Mouse (Mus musculus) midbrain, embryonic 11.5 days (tissue): ENCODE data around the gene Pcgf5. TPM values are rescaled to one million over a fixed set of nuclear protein-coding genes. Genes with fewer than 3 reads are reported as not detected.
"Not testable (repeated sequence)": the region's sequence is repeated elsewhere in the genome, so short reads cannot be mapped to it uniquely, and the experiment has no call there.

Experiments used
- ATAC-seq: fragments of 200-750 bp; cut with Nextera tagmentation; 2 replicates; pipeline ENCODE4 v1.8.0; 2017; ENCODE audit warnings: moderate TSS enrichment, moderate library complexity; ENCODE audit not compliant: low FRiP score
- DNase-seq: peaks from one replicate; pipeline ENCODE4 v3.0.0; 2015; ENCODE audit warnings: low spot score; ENCODE audit errors: missing footprints
- H3K27ac ChIP-seq: fragments of 300-500 bp; sonication (generic); 2 replicates; pipeline ENCODE4 v1.5.1; 2014; ENCODE audit warnings: low read depth, low read length
- H3K27me3 ChIP-seq: fragments of 300-500 bp; sonication (generic); 2 replicates; pipeline ENCODE4 v1.6.1; 2014; ENCODE audit warnings: mild to moderate bottlenecking, low read length, moderate library complexity, mixed read lengths; ENCODE audit not compliant: control insufficient read depth, insufficient read depth
- H3K36me3 ChIP-seq: fragments of 300-500 bp; sonication (generic); 2 replicates; pipeline ENCODE4 v1.6.1; 2014; ENCODE audit warnings: mild to moderate bottlenecking, low read length, moderate library complexity, mixed read lengths; ENCODE audit not compliant: control insufficient read depth, insufficient read depth
- H3K4me1 ChIP-seq: fragments of 300-500 bp; sonication (generic); 2 replicates; pipeline ENCODE4 v1.6.1; 2014; ENCODE audit warnings: low read length; ENCODE audit not compliant: control insufficient read depth, insufficient read depth
- H3K4me2 ChIP-seq: fragments of 300-500 bp; sonication (generic); 2 replicates; pipeline ENCODE4 v1.6.1; 2014; ENCODE audit warnings: mild to moderate bottlenecking, moderate library complexity
- H3K4me3 ChIP-seq: fragments of 300-500 bp; sonication (generic); 2 replicates; pipeline ENCODE4 v1.5.1; 2014; ENCODE audit warnings: low read depth, low read length
- H3K9ac ChIP-seq: fragments of 300-500 bp; sonication (generic); 2 replicates; pipeline ENCODE4 v1.6.1; 2014; ENCODE audit warnings: low read length
- H3K9me3 ChIP-seq: fragments of 300-500 bp; sonication (generic); 2 replicates; pipeline ENCODE4 v1.6.1; 2016; ENCODE audit warnings: low read length; ENCODE audit not compliant: control insufficient read depth
- WGBS: fragments of 180-500 bp; shearing (Covaris S2); extraction: QIAGEN DNeasy Blood & Tissue Kit; methylation state at CpG from one replicate; pipeline ENCODE4 v1.1.7; 2014; 5-methylcytosine and 5-hydroxymethylcytosine counted together
- polyA plus RNA-seq: library from polyadenylated mRNA; unstranded; fragments of >200 nt; fragmentation: Nextera tagmentation; extraction: Ambion mirVana; gene quantifications from 2 replicates; pipeline ENCODE4 v1.2.1, GENCODE M21; 2014

The Pcgf5 gene
- polyA plus RNA-seq, 1 experiment from 2014 or later = 10.9 TPM

GRCm38 (mm10) chr19:36450997-36451608 is 103.0 kb downstream of the Pcgf5 start:
- no peak overlapping the region for H3K27ac ChIP-seq
- no peak for ATAC-seq
- no peak overlapping the region for H3K9ac ChIP-seq
- no peaks in the 10 kb centered on the region for H3K27me3 ChIP-seq
- DNase-seq = no peak
- H3K4me3 ChIP-seq = no peak overlapping the region
- H3K4me1 ChIP-seq = no peaks in the 10 kb centered on the region
- H3K36me3 ChIP-seq = no peaks in the 10 kb centered on the region
- H3K4me2 ChIP-seq = no peak overlapping the region
- no peaks in the 10 kb centered on the region for H3K9me3 ChIP-seq
- 88% methylated on average over 3 of the region's 3 CpGs for WGBS

DNA sequence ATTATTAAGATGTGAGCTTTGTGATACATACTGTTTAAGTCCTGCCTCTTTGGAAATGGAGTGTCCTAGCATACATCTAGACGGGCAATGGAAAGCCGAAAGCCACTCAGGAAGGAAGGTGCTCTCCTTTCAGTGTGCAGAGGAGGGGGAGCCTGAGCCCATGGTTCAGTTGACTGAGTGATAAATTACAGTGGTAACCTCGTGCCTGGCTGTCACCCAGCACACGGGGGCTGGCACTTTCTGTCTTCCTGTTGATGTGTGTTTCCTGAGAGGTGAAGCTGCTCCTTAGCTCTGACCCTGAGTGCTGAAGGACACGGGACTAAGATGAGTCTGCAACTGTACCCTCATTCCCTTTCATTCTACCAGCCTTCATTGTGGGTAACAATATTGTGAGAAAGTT is 103.6 kb downstream of the Pcgf5 start:
- 70% methylated on average over 5 of the region's 5 CpGs for WGBS
- Histone ChIP-seq H3K36me3 (no peaks in the 10 kb centered on the region), H3K4me3 (no peak overlapping the region), H3K4me1 (no peaks in the 10 kb centered on the region), H3K27me3 (no peaks in the 10 kb centered on the region), H3K9ac (no peak overlapping the region), H3K4me2 (no peak overlapping the region), H3K27ac (no peak overlapping the region), H3K9me3 (no peaks in the 10 kb centered on the region)
- DNase-seq = no peak
- ATAC-seq = no peak

DNA sequence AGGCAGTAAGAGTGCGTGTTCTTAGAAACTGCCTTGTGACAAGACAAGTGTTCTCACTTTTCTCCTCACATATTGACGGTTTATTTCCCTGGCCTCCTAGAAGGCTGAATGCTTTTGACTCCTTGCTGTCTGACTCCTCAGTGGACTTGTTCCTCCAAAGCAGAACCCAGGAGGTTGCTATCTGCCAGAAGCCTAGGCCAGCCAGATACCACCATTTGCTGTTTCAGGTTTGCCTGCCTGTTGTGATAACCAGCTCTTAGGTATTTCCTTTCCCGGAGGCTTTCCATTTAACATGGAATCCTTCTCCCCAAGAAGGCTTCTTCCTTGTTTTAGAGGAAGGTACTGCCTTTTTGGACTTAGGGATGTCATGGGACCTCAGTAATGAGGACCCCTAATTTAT is 104.1 kb downstream of the Pcgf5 start:
- DNase-seq, H3K27me3 ChIP-seq, H3K4me1 ChIP-seq, H3K4me3 ChIP-seq, H3K4me2 ChIP-seq, ATAC-seq, H3K9me3 ChIP-seq, H3K9ac ChIP-seq, H3K36me3 ChIP-seq, H3K27ac ChIP-seq: not testable (repeated sequence)
- WGBS = 82% methylated on average over 3 of the region's 3 CpGs

GRCm38 (mm10) chr19:36453451-36453850 is 105.3 kb downstream of the Pcgf5 start:
- Histone ChIP-seq H3K4me1 (no peaks in the 10 kb centered on the region), H3K27ac (no peak overlapping the region), H3K9ac (no peak overlapping the region), H3K27me3 (no peaks in the 10 kb centered on the region), H3K4me3 (no peak overlapping the region), H3K36me3 (no peaks in the 10 kb centered on the region), H3K9me3 (no peaks in the 10 kb centered on the region), H3K4me2 (no peak overlapping the region)
- 90% methylated on average over 4 of the region's 4 CpGs for WGBS
- DNase-seq (no peak), ATAC-seq (no peak)

DNA sequence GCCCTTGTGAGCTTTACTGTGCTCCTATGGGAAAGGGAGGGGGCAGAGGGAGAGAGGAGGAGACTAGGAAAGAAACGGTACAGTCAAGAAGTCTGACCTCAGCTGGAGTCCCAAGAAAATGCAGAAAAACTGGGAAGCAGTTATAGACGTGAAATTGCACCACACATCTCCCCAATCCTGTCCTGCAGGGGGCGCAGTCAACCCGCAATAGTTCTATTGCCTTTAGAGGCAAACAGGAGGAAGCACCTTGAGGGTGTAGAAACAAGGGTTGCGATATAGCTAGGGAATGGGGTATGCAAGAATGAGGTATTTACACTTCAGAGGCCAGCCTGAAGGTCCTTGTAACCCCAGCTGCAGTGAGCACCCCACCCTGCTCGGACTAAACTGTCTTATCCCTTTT is 122.0 kb downstream of the Pcgf5 start:
- Histone ChIP-seq H3K9ac (no peak overlapping the region), H3K4me1 (no peaks in the 10 kb centered on the region), H3K36me3 (no peaks in the 10 kb centered on the region), H3K27me3 (no peaks in the 10 kb centered on the region), H3K27ac (no peak overlapping the region), H3K9me3 (no peaks in the 10 kb centered on the region), H3K4me2 (no peak overlapping the region), H3K4me3 (no peak overlapping the region)
- ATAC-seq (no peak), DNase-seq (no peak)
- 17% methylated on average over 6 of the region's 6 CpGs for WGBS

DNA sequence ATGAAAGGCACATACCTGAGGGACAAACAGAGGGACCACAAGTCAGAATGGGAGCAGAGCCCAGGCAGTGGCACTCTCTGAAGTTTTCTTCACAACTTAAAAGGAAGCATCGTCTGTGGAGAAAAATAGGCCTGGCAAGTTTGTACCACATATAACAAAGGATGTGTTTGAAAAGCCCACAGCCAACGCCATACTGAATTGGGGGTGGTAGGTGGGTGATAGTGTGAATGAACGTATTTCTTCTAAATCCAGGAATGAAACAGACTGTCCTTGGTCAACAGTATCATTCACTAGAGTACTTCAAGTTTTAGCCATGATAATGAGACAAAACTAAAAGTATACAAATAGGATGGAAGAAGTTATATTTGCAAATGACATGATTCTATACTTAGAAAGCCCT is 123.2 kb downstream of the Pcgf5 start:
- ATAC-seq = no peak
- Histone ChIP-seq H3K36me3 (no peaks in the 10 kb centered on the region), H3K4me3 (no peak overlapping the region), H3K9me3 (no peaks in the 10 kb centered on the region), H3K4me1 (no peaks in the 10 kb centered on the region), H3K27ac (no peak overlapping the region), H3K27me3 (no peaks in the 10 kb centered on the region), H3K4me2 (no peak overlapping the region), H3K9ac (no peak overlapping the region)
- DNase-seq = no peak
- WGBS = 85% methylated on average over 3 of the region's 3 CpGs

DNA sequence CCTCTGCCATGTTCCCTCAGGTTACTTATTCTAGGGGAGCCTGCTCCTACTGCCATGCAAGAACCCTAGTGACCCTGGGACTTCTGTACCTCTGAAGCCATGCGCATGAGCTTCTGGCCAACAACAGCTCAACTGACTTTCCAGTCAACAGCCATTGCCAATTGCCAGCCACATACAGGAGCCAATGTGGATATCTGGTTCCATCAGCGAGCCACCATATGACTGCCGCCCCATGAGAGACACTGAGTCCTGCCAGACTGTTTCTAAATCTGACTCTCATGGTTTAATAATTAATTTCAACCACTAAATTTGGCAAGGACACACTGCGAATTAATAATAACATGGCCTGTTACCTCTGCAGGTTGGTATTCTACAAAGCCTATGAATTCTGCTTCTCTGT is 128.5 kb downstream of the Pcgf5 start:
- H3K4me3 ChIP-seq = no peak overlapping the region
- no peaks in the 10 kb centered on the region for H3K9me3 ChIP-seq
- no peak overlapping the region for H3K9ac ChIP-seq
- H3K4me2 ChIP-seq = no peak overlapping the region
- 96% methylated on average over 4 of the region's 4 CpGs for WGBS
- H3K36me3 ChIP-seq = no peaks in the 10 kb centered on the region
- H3K4me1 ChIP-seq = no peaks in the 10 kb centered on the region
- no peaks in the 10 kb centered on the region for H3K27me3 ChIP-seq
- ATAC-seq = no peak
- H3K27ac ChIP-seq = no peak overlapping the region
- DNase-seq = no peak

DNA sequence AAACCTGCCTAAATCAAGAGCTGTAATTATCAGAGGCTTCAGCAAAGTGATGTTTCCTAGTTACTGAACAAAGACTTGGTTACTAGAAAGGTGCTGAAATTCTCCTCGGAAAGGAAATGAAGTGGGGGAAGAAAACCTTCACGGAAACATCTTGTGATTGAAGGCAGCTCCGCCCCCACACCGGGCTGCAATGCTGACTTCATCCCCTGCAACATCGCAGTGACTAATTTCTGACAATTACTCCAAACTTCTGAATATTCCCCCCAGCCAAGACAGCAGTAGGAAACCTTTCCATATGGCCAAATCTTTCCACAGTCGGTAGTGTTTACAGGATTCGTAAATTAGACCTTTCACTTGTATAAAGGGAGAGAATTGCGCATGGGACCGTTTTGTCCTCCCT is 129.0 kb downstream of the Pcgf5 start:
- no peak for DNase-seq
- no peak for ATAC-seq
- H3K9me3 ChIP-seq = no peaks in the 10 kb centered on the region
- H3K9ac ChIP-seq = no peak overlapping the region
- WGBS = 71% methylated on average over 9 of the region's 9 CpGs
- no peaks in the 10 kb centered on the region for H3K4me1 ChIP-seq
- H3K4me2 ChIP-seq = no peak overlapping the region
- no peak overlapping the region for H3K27ac ChIP-seq
- H3K27me3 ChIP-seq = no peaks in the 10 kb centered on the region
- H3K36me3 ChIP-seq = no peaks in the 10 kb centered on the region
- H3K4me3 ChIP-seq = no peak overlapping the region

DNA sequence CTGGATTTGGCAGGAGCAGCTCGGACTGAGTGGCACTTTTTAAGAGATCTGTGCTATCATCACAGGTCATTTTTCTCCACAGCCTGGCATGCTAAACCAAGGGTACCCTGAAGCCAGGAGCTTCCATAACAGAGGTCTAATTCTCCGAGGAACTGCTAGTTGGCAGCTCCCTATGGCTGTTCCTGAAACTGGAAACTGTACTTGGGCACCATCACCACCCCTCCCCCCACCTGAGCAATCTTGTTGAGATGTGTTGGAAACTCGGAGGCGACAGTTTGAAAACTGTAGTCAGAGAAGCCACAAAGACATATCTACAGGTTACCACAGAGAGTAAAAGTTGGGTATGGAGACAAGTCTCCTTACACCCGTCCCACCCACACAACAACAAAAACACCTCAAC is 129.6 kb downstream of the Pcgf5 start:
- H3K36me3 ChIP-seq = no peaks in the 10 kb centered on the region
- H3K4me1 ChIP-seq = no peaks in the 10 kb centered on the region
- H3K27ac ChIP-seq = no peak overlapping the region
- no peak for ATAC-seq
- no peak overlapping the region for H3K4me2 ChIP-seq
- H3K9me3 ChIP-seq = no peaks in the 10 kb centered on the region
- WGBS = 69% methylated on average over 5 of the region's 5 CpGs
- H3K27me3 ChIP-seq = no peaks in the 10 kb centered on the region
- no peak overlapping the region for H3K9ac ChIP-seq
- no peak for DNase-seq
- no peak overlapping the region for H3K4me3 ChIP-seq

- no peak overlapping the region for H3K27ac ChIP-seq
- no peaks in the 10 kb centered on the region for H3K4me1 ChIP-seq
- H3K4me2 ChIP-seq = no peak overlapping the region
- no peak overlapping the region for H3K9ac ChIP-seq
- H3K4me3 ChIP-seq = no peak overlapping the region
- no peaks in the 10 kb centered on the region for H3K36me3 ChIP-seq
- 86% methylated on average over 6 of the region's 6 CpGs for WGBS
- ATAC-seq = no peak
- H3K27me3 ChIP-seq = no peaks in the 10 kb centered on the region
- DNase-seq = no peak
- H3K9me3 ChIP-seq = no peaks in the 10 kb centered on the region
Observed at GRCm38 (mm10) chr19:36490911-36491310, 142.8 kb downstream of the Pcgf5 start.
